Mouse (Mus musculus) mature B cell (primary cell): ENCODE measurements around the gene Vmn1r88.
"Not testable (repeated sequence)": the region's sequence is repeated elsewhere in the genome, so short reads cannot be mapped to it uniquely, and the experiment has no call there.

Experiments
- in situ Hi-C: fragments of 300-500 bp; cut with MboI; formaldehyde crosslinking; loops from 2 replicates; pipeline ENCODE4 v1.14.3; 2019

Gene Vmn1r88

GRCm38 (mm10) chr7:13159268-13159667 is at the start of gene Vmn1r88:
Gene Vmn1r88 (plus strand): TSS chr7:13159568.
- in situ Hi-C loops = no loop called here

DNA sequence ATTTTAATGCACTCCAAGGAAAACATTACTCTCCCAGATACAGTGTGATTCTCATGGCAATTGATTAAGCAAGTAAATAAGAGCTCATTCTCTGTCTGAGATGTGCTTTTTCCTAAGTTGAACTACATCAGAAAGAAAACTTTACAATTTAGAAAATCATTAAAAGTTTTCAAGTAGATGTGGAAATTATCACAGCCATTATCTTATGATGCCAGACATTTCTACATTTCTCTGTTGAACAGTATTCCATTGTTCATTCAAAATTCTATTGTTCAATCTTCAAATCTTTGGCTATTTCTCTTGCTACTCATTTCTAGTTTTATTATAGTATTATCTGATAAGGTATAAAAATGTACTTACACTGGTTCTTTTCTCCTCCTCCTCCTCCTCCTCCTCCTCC is 39.6 kb upstream of the Vmn1r88 start, which contains the start of gene Vmn1r86:
Gene Vmn1r86 (minus strand): TSS at position 101 of the 400 bp plus-strand sequence.
- in situ Hi-C loops = no loop called here

DNA sequence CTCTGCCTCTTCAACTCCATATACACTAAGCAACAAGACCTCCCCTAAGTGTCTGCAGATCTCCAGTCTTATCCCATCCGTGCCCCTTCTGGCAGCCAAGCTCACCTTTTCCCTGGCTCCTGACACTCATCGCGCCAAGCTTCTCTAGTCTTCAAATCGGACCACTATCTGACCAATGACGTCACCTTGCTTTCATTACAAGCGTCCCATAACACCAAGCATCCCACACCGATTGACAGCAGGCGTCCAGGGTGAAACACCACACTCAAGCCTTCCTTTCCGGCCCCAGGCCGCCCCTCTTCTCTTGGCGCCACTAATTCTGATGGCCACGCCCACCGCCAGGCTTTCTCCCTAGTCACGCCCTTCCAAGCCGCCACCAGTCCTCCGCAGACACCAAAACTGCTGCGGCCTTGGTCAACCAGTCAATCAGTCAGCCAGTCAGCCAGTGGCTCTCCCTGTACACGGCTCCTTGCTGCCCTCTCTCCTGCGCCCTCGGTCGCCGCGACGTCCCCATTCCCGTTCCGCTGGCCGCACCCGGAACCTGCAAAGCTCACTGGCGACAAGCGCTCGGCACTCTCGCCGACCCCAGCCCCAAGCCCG is 35.7 kb upstream of the Vmn1r88 start:
- in situ Hi-C loops = not testable (repeated sequence)

- in situ Hi-C loops = no loop called here
Observed at GRCm38 (mm10) chr7:13131856-13132255, 27.5 kb upstream of the Vmn1r88 start.

- in situ Hi-C loops = no loop called here
Observed at GRCm38 (mm10) chr7:13137340-13137739, 22.0 kb upstream of the Vmn1r88 start.

GRCm38 (mm10) chr7:13140057-13140456 is 19.3 kb upstream of the Vmn1r88 start, which contains the start of gene Vmn1r87:
Gene Vmn1r87 (minus strand): TSS chr7:13140157.
- in situ Hi-C loops = no loop called here

DNA sequence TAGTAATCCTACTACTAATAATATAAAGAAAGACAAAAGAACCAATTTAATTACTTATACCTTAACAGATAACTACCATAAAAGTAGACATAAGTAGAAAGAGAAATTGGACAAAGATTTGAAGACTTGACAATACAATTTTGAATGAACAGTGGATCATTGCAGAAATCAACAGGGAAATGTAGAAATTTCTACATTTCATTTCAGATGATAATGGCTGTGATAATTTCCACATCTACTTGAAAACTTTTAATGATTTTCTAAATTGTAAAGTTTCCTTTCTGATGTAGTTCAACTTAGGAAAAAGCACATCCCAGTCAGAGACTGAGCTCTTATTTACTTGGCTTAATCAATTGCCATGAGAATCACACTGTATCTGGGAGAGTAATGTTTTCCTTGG is 53.4 kb downstream of the Vmn1r88 start, which contains the start of gene Vmn1r89:
Gene Vmn1r89 (plus strand): TSS at position 301 of the 400 bp plus-strand sequence.
- in situ Hi-C loops = no loop called here
